Mouse (Mus musculus) thymus, postnatal 10 days (tissue): Measurements from ENCODE around the gene Ttll11.
A peak's percentile ranks its signal among the peaks of the same experiment; 100 is the strongest.

Experiments
- DNase-seq, 2 experiments: peaks; one replicate each; pipeline ENCODE4 v3.0.0; 2021; ENCODE audit warnings: low spot score in 2 of 2

Ttll11 gene

GRCm38 (mm10) chr2:35852971-35853370, 126.7 kb downstream of the Ttll11 start:
- no peak for DNase-seq

DNA sequence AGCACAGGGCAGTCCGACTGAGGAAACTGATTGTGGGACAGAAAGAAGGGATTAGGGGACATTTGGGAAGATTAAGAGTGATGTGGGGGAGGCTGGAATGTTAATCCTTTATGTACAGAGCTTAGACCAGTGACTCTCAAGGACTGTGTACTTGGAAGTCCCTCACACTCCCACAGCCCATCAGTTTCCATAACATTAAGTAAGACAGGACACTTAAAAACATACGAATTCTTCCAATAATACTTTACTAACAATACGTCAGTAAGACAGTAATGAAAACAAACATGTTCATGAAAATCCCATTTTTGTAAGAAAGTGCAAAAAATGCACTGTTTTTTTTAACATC, 127.6 kb downstream of the Ttll11 start:
- DNase-seq, result no peak

- DNase-seq, result no peak
Observed at GRCm38 (mm10) chr2:35851420-35852163, 128.1 kb downstream of the Ttll11 start.

GRCm38 (mm10) chr2:35849632-35850230, 130.0 kb downstream of the Ttll11 start:
- no peak for DNase-seq

GRCm38 (mm10) chr2:35845611-35846504, 133.9 kb downstream of the Ttll11 start:
- no peak for DNase-seq

DNA sequence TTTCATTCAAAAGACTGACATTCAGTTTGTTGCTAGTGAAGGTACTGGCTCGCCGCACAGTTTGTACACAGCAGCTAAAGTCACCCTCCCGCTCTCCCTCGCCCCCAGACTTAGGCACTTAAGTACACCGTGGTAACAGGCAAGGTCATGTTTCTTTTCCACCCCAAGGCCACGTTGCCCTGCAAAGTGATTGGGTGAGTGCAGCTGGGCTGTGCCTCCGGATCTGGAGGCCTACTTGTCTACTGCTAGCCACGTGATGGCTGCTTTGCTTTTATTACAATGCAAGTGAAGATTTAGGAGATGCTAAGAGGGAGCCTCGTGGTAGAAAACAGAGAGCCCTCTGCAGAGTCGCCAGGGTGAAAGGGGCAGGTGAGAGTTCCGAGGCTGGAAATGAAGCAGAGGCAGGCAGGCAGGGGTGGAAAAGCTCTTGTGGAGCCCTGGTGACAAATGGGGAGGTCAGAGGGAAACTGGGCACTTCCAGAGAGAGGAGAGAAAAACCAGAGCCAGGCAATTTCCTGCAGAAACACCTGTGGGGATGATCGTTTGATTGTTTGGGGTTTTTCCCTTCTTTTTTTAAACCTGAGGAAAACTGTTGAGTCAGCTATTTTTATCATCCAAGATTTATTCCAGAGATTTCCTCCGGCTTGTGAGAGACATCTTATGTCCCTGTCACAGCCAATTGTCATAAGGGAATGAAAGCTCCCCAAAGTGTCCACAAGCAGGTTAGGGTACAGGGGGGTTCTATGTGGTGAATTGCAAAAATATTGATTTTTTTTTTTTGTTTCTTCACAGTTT, 135.6 kb downstream of the Ttll11 start:
- no peak for DNase-seq

DNA sequence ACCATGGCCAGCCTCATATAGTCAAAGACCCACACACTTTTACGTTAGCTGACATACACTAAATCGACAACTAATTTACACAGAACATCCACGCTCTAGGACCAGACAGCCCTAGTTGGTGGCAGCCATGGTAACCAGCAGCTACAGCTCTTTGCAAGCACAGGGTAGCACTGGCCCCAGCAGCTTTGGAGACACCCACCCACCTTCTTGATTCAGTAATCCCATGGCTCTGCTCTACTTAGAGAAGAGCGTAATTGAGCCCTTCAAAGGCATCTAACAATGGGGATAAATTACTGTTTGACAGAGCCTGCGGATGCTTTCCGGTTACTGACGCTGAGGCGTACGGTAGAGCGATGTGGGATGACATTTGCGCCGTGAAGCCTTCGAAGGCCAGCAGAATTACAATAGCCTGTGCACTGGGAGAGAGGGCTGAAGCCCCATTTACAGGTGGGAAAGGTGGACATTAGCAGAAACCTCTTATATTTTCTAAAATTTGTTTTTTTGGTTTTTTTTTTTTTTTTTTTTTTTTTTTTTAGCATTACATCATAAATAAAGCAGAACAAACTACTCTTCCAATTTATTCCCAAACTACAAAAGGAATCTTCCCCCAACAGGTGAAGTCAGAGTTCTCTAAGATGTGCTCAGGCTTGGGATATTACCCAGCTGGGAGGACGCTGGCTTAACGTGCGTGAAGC, 136.8 kb downstream of the Ttll11 start:
- no peak for DNase-seq

DNA sequence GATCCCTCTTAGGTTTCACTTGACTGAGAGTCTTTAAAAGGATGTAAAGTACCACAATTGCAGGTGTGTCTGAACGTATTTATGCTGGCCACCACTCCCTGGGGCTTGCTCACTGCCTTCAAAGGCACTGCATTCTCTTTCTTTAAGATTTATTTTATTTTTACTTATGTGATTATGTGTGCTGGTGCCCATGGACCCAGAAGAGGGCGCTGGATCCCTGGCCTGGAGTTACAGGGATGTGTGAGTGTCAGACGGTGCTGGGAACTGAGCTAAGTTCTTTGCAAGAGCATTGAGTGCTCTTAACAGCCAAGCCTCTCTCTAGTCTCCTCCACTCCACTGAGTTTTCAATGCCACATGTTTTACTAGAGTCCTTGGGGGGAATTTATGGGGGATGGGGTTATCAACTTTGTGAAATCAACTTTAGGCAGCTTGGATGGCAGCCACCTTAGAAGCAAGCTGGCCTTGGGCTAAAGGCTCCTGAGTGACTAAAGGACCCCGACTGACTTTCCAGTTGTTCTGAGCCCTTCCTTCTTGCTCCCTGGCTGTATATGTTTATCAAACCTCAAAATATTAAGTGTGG, 137.8 kb downstream of the Ttll11 start:
- DNase-seq, result no peak

GRCm38 (mm10) chr2:35840956-35841816, 138.5 kb downstream of the Ttll11 start:
- peak; percentile 38 to 49 for DNase-seq

- DNase-seq, result no peak
Observed at GRCm38 (mm10) chr2:35838751-35839479, 140.8 kb downstream of the Ttll11 start.

DNA sequence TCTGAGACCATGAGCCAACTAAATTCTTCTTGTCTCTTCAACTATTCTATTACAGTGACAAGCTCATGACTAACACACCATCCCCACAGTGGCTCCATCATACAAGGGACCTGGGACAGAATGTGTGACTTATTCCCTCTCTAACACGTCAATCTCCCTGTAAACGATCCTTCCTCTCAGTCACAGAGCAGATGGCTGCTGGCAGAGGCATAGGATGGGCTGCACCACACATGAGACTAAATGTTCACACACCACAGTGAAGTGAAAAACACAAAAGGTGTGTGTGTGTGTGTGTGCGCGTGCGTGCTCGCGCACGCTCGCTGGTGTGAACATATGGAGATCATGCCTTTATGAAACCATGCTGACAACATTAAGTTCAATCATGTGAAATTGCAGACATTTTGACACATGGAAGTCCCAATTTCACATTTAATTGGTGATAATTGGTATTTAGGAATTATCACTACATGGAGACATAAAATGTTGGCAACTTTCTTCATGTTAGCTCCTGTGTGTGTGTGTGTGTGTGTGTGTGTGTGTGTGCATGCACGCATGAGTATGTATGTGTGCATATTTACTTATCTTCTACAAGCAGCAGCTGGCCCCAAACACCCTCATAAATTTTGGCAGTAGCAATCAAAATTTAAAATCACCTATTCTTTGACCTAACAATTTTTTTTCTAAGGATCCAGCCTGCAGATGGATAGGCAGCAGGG, 145.4 kb downstream of the Ttll11 start:
- DNase-seq, result no peak

- DNase-seq, result no peak
Observed at GRCm38 (mm10) chr2:35833546-35833945, 146.2 kb downstream of the Ttll11 start.

DNA sequence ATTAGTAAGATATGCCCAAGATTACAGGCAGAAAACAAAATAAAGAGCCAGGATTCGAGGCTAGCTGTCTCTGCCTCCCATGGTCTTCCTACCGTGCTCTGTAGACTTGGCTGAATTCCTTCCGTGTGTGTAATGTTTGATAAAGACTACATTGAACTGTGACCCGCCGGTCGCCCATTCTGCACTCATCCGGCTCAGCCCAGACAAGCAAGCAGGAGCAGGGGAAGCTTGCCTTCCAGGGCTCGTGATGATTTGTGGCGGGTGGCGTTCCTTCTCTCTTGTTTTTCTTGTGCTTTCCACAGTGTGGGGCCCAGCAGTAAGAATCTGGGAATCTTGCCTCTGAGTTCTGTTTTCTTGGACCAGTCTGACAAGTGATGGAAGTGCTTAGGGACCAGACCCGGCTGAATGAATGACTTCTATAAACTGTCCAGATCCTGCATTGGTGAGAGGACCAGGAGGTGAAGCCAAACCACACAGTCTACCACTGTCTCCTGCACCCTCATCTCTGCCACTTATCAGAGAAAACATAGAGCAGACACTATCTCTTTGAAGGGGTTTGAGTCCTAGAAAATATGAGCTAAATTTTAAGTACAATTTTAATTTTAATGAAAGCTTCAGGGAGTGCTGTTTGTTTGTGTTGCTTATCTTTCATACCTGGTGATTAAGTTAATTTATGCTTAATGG, 146.8 kb downstream of the Ttll11 start:
- DNase-seq, result no peak

DNA sequence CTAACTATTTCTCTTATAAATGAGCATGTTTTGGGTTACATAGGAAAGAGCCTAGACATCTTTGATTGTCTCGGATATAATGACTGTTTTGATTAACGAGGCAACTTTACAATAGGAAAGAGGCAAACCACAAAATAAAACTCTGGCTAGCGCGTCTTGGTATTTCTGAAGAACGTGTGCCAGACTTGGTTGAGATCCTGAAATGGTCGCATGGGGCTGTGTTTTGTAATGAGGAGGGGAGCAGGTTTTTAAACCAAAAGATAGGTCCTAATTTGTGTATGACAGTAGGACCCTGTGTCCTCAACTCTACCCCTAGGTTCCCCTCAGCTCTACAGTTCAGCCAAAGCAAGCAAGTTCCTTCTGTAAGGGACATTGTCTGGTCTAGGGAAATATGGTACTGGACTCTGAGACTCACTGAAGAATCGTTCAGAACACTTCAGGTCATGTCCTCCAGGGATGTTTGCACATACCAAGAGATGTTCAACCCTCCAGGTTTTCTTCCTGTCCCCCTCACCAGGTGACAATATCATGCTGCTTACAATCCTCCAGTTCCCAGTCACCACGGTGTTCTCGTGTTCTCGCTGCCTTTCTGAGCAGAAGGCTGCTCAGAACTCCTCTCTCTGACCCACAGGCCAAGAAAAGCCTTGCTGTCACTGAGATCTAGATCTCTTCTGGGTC, 147.7 kb downstream of the Ttll11 start:
- DNase-seq, result no peak

- DNase-seq, result peak; percentile 30
Observed at GRCm38 (mm10) chr2:35830966-35831903, 148.5 kb downstream of the Ttll11 start.

GRCm38 (mm10) chr2:35829136-35829535, 150.6 kb downstream of the Ttll11 start:
- DNase-seq, result no peak
